Mouse (Mus musculus) hindbrain, postnatal 0 days (tissue): ENCODE data around the gene Rnf144b. TPM values are rescaled to one million over a fixed set of nuclear protein-coding genes. Genes with fewer than 3 reads are reported as not detected.

ENCODE experiments used
- ATAC-seq: fragments of 200-750 bp; cut with Nextera tagmentation; 2 replicates; pipeline ENCODE4 v1.8.0; 2017; ENCODE audit warnings: mild to moderate bottlenecking, moderate TSS enrichment, moderate library complexity
- DNase-seq: peaks from one replicate; pipeline ENCODE4 v3.0.0-alpha.2; 2015; ENCODE audit warnings: low spot score
- H3K27ac ChIP-seq: fragments of 300-500 bp; sonication (generic); 2 replicates; pipeline ENCODE4 v1.5.1; 2014; ENCODE audit warnings: mild to moderate bottlenecking
- H3K27me3 ChIP-seq: fragments of 300-500 bp; sonication (generic); 2 replicates; pipeline ENCODE4 v1.6.1; 2014; ENCODE audit warnings: low read length, mixed read lengths; ENCODE audit not compliant: insufficient read depth
- H3K36me3 ChIP-seq: fragments of 300-500 bp; sonication (generic); 2 replicates; pipeline ENCODE4 v1.6.1; 2014; ENCODE audit warnings: low read length, mixed read lengths; ENCODE audit not compliant: insufficient read depth
- H3K4me1 ChIP-seq: fragments of 300-500 bp; sonication (generic); 2 replicates; pipeline ENCODE4 v1.6.1; 2014; ENCODE audit warnings: antibody characterized with exemption, low read length, mixed read lengths; ENCODE audit not compliant: insufficient read depth
- H3K4me2 ChIP-seq: fragments of 300-500 bp; sonication (generic); 2 replicates; pipeline ENCODE4 v1.6.1; 2014; ENCODE audit warnings: low read depth, mild to moderate bottlenecking, low read length, moderate library complexity, mixed read lengths
- H3K4me3 ChIP-seq: fragments of 300-500 bp; sonication (generic); 2 replicates; pipeline ENCODE4 v1.5.1; 2014; ENCODE audit warnings: low read length
- H3K9ac ChIP-seq: fragments of 300-500 bp; sonication (generic); replicated peaks from 2 replicates; pipeline ENCODE4 v1.6.1; 2014; ENCODE audit warnings: mild to moderate bottlenecking, low read length, moderate library complexity, mixed read lengths
- H3K9me3 ChIP-seq: fragments of 300-500 bp; sonication (generic); 2 replicates; pipeline ENCODE4 v1.6.1; 2016; ENCODE audit warnings: low read length, mixed read lengths
- CTCF ChIP-seq: IDR thresholded peaks from 2 replicates; pipeline ENCODE4 v1.5.1; 2016; ENCODE audit warnings: antibody characterized with exemption, control low read depth, low read depth
- WGBS: fragments of 180-500 bp; shearing (Covaris S2); extraction: QIAGEN DNeasy Blood & Tissue Kit; methylation state at CpG from one replicate; pipeline ENCODE4 v1.1.7; 2014; 5-methylcytosine and 5-hydroxymethylcytosine counted together
- polyA plus RNA-seq: library from polyadenylated mRNA; unstranded; fragments of >200 nt; fragmentation: Nextera tagmentation; extraction: Ambion mirVana; gene quantifications from 2 replicates; pipeline ENCODE4 v1.2.1, GENCODE M21; 2015
- total RNA-seq: library from RNA; depleted of rRNA; stranded (reverse); fragments of >200 nt; gene quantifications from 2 replicates; pipeline ENCODE4 v1.2.3, GENCODE M21; 2014; rRNA removed

Rnf144b gene
- 2.7 and 5.6 TPM in 2 replicates for total RNA-seq
- 1.7 and 1.8 TPM in 2 replicates for polyA plus RNA-seq

GRCm38 (mm10) chr13:47122537-47123430 lies at the start of gene Rnf144b:
TSS of gene Rnf144b (plus strand) at chr13:47122656.
- Histone ChIP-seq H3K4me2 (peak within 1 kb of the TSS; percentile 98), H3K36me3 (no peaks in the 10 kb centered on the region), H3K9ac (peak within 1 kb of the TSS; percentile 45), H3K27ac (no peak within 1 kb of the TSS), H3K4me1 (no peaks in the 10 kb centered on the region), H3K27me3 (0 out of 2 replicates have a peak, but pooled peaks cover 3% of the 10 kb centered on the region), H3K4me3 (peak within 1 kb of the TSS; percentile 50), H3K9me3 (no peaks in the 10 kb centered on the region)
- ATAC-seq, result peak; percentile 53
- DNase-seq, result peak; percentile 51
- 3% methylated on average over 55 of the region's 55 CpGs for WGBS
- TF ChIP-seq CTCF, result no peak

DNA sequence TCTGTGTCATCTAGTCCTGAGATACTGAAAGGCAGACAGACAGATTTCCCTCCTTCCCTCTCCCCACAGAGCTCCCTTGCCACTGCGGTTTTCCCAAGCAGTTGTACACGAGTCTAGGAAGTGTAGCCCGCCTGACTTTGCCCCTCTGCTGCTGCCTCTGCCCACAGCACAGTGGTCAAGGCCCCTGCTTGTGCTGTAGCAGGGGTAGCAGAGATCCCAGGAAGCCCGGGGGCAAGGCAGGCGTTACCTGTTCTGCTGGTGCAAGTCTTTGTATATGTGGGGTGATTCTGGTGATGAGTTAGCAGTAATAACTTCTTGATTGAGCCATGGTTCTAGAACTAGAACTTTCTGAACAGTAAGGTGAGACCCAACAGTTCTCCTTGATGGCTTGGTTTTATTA lies 46.3 kb upstream of the Rnf144b start:
- ATAC-seq (no peak), DNase-seq (no peak)
- H3K9me3 ChIP-seq, result no peaks in the 10 kb centered on the region
- 90% methylated on average over 5 of the region's 5 CpGs for whole genome bisulfite sequencing
- H3K4me3 ChIP-seq, result no peak overlapping the region
- no peaks in the 10 kb centered on the region for H3K4me1 ChIP-seq
- TF ChIP-seq CTCF, result no peak
- H3K36me3 ChIP-seq, result peaks cover 55% of the 10 kb centered on the region; the same call in 1 of the 2 replicates
- no peak overlapping the region for H3K27ac ChIP-seq
- no peak overlapping the region for H3K4me2 ChIP-seq
- no peaks in the 10 kb centered on the region for H3K27me3 ChIP-seq
- H3K9ac ChIP-seq, result no peak overlapping the region

- Histone ChIP-seq H3K27me3 (no peaks in the 10 kb centered on the region), H3K27ac (no peak overlapping the region), H3K9me3 (no peaks in the 10 kb centered on the region), H3K4me1 (no peaks in the 10 kb centered on the region), H3K36me3 (peaks cover 47% of the 10 kb centered on the region; the same call in 1 of the 2 replicates), H3K4me2 (no peak overlapping the region), H3K9ac (no peak overlapping the region), H3K4me3 (no peak overlapping the region)
- no peak for TF ChIP-seq CTCF
- DNase-seq (no peak), ATAC-seq (no peak)
Measured at GRCm38 (mm10) chr13:47077367-47077766, 45.1 kb upstream of the Rnf144b start.

DNA sequence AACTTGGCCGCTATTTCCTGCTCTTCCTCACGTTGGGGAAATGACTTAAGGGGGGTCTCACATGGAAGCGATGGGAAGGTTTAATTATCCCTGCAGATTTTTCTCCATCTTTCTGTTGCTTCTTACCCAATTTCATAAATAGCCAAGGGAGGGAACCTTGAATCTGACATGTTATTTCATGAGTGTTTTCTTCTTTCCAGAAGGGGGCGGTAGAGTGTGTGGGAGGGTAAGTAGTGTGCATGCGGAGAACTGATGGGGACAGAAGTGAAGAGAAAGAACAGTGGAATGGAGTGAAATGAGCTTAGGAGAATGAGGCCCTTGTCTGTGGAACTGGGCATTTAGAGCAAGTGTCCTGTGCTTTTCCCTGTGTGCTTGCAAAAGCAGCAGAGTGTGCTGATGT lies 43.7 kb upstream of the Rnf144b start:
- Histone ChIP-seq H3K9me3 (no peaks in the 10 kb centered on the region), H3K27ac (no peak overlapping the region), H3K27me3 (no peaks in the 10 kb centered on the region), H3K9ac (no peak overlapping the region), H3K4me2 (no peak overlapping the region), H3K4me3 (no peak overlapping the region), H3K4me1 (no peaks in the 10 kb centered on the region), H3K36me3 (peaks cover 44% of the 10 kb centered on the region; the same call in 1 of the 2 replicates)
- no peak for ATAC-seq
- WGBS, result 68% methylated on average over 5 of the region's 5 CpGs
- peak; percentile 6 for DNase-seq
- TF ChIP-seq CTCF, result peak; percentile 45

DNA sequence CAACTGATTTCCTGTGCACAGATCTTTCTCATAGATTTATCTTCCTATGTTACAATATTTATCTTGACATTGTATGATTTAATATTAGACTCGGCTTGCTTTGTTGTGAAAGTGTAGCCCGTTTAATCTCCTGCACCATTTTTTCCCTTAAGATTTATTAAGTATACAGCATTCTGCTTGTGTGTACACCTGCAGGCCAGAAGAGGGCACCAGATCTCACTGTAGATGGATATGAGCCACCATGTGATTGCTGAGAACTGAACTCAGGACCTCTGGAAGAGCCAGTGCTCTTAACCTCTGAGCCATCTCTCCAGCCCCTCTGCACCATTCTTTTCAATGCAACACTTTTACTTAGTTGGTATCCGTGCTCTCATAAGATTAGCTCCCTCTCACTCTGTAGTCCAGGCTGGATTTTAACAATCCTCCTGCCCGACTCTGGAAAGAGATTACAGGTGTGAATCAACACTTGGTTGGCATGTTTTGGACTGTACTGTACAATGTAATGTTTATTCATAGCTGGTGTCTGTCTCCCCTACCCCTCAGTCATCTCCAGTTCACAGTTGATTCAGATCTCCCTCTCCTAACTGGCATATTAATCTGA lies 41.5 kb upstream of the Rnf144b start:
- Histone ChIP-seq H3K9me3 (no peaks in the 10 kb centered on the region), H3K4me2 (no peak overlapping the region), H3K27me3 (no peaks in the 10 kb centered on the region), H3K4me3 (no peak overlapping the region), H3K4me1 (no peaks in the 10 kb centered on the region), H3K36me3 (peaks cover 31% of the 10 kb centered on the region; the same call in 1 of the 2 replicates), H3K9ac (no peak overlapping the region), H3K27ac (no peak overlapping the region)
- DNase-seq (no peak), ATAC-seq (no peak)
- peak; percentile 32 for TF ChIP-seq CTCF
- 92% methylated on average over 4 of the region's 4 CpGs for WGBS

DNA sequence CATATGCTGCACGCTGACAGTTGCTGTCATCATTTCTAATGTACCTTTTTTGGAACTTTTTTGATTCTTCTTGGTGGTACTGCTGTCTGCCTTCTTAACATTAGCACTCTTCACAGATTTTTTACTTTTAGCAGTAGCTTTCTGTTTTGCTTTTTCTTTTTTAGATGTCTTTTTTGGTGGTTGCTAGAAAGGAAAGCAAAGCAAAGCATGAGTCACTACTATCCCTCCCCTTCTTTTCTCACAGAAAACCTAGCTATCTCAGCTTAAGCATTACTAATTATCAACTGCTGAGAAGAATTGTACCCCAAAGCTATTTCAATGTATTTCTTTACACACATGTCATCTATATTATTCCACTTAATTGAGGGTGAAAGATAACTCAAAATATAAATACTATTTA lies 34.0 kb upstream of the Rnf144b start:
- Histone ChIP-seq H3K4me3 (no peak overlapping the region), H3K9me3 (no peaks in the 10 kb centered on the region), H3K27me3 (no peaks in the 10 kb centered on the region), H3K4me2 (no peak overlapping the region), H3K36me3 (peaks cover 15% of the 10 kb centered on the region), H3K4me1 (no peaks in the 10 kb centered on the region), H3K27ac (no peak overlapping the region), H3K9ac (no peak overlapping the region)
- TF ChIP-seq CTCF, result no peak
- DNase-seq (no peak), ATAC-seq (no peak)
- WGBS, result 94% methylated on average over 1 of the region's 1 CpGs
